Mouse (Mus musculus): Measurements from ENCODE around the gene Sh3bp4.

Gene Sh3bp4

DNA sequence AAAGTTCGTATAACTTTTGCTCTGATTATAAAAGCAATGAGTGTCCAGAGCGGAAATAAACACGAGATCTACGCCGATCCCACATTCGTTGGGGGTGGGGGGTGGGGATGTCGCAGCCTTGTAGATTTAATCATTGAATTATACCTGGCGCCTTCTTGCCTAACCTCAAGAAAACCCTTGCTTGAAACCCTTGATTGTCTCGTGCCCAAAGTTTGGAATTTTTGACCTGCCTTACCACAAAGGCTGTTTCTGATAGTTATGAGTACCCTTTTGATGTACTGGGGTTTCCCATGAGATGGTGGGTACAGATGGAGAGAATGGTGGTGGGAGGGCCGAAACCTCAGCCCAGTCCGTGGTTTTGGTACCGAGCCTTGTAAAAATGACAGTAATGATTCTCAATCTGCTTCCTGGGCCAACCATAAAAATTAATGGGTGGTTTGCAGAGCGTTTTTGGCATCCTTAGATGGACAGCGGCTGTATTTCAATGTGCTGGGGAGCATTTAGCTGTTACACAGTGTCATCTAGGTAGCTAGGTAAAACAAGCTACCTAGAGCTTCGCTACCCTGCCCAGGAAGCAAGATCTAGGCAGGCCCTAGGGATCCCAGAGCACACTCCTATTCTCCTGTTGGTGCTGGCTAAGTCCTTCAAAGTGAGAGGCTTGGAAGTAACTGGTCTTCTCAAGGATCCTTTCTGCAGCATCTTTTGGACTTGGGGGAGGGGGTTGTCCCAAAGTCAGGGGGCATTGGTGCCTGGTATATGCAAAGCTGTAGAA, 1.3 kb downstream of the Sh3bp4 start:
- DNase-seq, result no peak

DNA sequence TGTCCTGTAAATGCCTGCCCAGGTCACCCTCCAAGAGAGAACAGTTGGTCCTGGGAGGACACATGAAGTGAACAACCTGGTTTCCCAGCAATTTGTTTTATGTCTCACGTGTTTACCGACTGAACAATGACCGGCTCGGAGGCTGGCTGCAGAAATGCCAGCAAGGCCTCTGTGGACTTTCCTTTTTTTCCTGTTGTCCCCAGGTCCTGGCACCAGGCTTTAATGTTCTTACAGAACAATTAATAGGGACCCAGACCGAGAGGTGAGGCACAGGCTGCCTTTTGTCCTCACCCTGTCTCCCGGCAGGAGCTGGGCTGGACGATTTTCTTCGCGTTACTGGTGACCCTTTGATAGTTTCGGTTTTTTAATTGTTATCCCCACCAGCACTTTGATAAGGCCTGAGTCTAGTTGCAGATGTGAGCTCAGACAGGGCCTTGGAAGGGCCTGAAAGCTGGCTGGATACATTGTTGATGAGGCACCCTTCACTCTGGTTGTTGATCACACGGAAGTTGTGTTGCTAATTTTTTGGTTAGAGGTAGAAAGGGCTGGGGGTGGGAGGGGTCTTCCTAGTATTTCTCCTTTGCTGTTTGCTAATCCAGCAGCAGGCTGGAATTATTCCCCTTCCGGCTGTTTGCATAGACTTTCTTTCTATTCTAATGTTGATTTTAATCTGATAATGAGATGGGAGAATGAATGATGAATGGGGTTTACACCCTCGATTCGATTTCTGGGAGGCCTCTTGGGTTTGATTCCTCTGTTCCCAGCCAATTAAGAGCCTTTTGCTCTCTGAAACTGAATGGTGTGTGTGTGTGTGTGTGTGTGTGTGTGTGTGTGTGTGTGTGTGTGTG, 2.2 kb downstream of the Sh3bp4 start:
- DNase-seq, result no peak

DNA sequence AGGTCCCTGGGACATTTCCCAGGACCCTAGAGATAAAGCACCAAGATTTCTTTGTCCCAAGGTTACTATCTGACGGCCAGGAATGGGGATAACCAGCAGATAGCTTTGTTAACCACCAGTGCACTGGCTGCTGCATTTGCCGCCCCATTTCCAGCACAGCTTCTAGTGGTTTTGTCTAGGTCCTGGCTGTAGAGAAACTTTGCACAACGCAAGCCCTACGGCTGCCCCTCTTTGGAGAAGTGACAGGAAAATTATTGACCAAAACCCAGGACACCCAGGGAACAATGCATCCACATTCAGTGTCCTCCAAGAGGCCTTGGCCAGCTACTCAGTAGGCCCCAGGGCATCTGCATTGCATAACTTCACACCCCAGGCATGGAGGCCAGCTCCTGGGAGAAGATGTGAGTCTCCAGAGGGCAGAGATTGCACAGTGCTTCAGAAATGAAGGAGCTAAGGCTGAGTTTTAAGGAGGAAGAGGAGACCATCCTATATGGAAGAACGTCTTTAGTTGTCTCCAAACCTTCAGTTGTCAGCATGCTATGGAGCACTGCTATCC, 3.2 kb downstream of the Sh3bp4 start:
- no peak for DNase-seq

DNA sequence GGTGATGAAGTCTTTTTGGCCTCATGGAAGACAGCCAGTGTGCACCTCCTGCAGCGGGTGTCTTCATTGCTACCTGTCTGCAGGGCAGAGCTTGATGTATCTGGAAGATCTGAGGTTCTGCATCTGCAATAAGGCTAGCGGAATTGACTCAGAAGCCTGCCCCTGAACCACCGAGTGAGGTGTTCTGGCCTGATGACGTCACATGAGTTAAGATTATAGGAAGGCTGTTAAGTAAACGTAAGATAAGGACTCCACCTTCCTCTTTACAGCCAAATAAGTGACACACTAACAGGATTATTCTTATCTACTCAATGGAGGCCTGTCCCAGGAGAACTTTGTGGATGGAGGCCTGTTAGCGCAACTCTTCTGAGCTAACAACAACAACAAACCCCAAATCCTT, 4.5 kb downstream of the Sh3bp4 start:
- no peak for DNase-seq

DNA sequence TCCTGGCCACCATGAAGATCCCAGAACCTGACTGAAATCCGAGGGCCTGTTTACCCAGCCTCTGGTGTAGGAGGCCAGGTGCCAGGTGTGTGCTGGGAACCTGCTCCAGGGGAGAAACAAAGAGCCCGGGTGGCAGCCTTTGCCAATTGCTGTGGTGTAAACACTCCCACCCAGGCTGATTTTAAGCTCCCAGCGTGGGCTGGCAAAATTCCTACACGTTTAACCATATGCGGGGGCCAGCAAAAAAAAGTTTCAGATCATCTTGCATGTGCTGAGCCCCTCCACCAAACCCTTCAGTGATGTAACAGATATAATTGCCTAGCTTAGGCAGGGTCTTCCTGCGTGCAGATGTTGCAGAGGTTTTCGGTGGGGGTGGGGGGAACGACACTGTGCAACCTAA, 4.9 kb downstream of the Sh3bp4 start:
- DNase-seq, result no peak

DNA sequence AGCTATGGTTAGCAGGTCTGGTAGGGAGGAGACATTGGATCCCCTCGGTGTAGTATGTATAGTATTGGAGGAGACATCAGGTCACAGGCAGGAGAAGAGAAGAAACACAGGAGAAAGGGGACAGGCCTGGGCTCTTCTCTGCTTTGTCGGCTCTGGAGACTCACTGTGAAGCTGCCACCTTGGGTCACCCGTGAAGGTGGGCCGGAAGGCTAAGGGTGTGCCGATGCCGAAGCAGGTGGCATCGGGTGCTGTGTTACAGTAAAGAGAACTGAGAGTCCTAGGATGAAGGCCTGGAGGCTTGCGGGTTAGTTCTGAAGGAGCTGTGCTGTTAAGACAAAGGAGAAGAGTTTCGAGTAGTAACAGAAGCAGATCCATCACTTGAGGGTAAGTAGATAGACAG, 6.6 kb downstream of the Sh3bp4 start:
- DNase-seq, result peak; percentile 2

DNA sequence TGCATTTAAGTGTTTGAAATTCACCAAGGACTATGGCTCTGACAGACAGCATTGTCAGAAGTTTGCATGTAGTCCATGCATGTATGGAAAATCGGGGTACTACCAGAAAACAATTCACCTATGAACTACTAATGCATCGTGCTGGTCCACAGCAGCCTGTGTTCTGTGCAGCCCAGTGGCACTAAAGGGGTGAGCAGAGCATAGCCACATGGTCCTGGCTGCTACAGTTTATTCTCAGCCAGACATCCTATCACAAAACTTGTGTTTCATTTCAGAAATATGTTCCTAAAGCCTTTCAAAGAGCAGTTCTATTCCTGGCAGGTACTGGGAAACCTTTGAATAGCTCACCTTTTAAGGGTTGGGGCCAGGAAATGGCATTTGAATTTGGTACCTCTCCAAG, 8.0 kb downstream of the Sh3bp4 start:
- peak; percentile 1 for DNase-seq

DNA sequence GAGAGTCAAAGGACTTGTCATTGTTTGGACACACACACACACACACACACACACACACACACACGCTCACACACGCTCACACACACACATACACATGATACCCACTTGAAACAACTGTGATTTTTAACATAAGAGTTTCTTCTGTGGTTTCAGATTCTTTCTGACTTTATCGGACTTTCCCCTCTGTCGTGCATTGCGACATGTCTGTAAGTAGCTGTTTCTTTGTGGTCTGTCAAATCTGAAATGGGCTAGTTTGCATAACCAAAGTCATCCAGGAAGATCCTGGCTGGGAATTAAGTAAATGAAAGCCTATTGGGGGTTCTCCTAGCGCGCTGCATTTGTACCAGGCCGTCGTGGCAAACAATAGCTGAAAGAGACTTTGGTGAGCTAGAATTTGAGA, 8.5 kb downstream of the Sh3bp4 start:
- DNase-seq, result peak; percentile 3

DNA sequence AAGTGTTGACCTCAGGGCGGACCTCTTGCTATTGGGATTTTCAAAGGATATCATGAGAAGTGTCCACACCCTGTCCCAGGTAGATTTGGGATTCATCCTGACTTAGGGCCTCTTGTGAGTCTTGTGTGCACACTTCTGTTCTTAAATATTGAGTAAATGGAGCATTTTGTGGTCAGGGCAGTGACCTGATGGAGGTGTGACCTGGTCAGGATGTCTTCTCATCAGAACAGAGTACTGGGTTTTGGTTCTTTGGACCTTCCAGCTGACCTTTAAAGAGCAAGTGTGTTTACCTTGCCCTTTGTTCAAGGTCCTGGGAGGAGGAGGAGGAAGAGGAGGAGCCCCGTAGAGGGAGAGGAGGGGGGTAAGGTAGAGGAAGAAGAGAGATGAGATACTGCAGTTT, 9.0 kb downstream of the Sh3bp4 start:
- DNase-seq, result peak; percentile 2

DNA sequence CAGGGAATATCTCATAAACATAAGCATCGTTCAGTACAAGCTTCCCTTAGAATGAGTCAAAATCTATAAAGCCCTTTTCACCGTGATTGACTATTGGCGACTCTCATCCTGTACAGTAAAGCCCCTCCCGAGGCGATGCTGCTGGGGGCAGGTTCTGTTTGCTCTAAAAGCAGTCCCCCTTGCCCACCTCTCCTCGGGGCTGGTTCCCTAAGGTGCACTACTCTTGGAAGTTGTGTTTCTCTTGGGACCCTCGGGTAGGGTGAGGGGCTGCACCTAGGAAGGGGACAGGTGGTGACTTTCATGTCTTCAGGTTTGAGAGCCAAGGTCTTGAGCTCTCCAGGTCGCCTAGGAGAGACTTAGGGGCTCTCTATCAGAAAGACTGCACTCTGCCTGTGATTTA, 10.2 kb downstream of the Sh3bp4 start:
- no peak for DNase-seq

DNA sequence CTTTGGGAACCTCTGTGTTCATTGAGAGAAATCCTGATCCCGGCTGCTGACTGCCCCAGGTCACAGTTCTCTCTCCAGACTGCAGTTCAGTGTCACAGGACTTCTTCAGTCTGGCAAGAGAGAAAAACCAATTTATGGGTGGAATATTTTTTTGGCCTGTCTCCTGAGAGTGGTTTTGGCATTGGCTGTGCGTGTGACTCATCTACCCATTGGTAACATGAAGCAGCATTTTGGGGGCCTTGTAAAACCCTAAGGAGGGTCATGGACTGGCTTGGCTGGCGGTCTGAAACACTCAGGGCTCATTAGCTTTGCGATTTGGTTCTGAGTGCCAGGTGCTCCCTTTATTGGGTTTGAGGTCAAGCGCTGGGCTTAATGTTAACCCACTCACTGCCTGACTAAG, 10.6 kb downstream of the Sh3bp4 start:
- DNase-seq, result no peak

DNA sequence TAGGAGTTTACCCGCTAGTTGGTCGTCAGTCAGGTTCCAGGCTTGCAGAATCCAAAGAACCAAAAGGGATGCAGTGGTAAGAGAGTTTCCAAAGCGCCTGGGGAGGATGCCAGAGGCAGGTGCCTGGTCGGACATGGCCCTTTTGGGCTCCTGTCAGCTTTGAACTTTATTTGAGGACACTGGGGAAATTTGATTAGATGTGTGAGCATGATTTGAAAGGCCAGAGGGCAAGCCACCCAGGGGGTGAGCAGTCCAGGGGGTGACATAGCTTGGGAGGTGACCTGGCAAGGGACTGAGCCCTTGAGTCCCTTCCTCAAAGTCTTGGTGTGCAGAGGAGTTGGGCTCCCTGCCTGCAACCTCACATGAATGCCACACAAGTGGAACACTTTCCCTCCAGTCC, 11.2 kb downstream of the Sh3bp4 start:
- no peak for DNase-seq

DNA sequence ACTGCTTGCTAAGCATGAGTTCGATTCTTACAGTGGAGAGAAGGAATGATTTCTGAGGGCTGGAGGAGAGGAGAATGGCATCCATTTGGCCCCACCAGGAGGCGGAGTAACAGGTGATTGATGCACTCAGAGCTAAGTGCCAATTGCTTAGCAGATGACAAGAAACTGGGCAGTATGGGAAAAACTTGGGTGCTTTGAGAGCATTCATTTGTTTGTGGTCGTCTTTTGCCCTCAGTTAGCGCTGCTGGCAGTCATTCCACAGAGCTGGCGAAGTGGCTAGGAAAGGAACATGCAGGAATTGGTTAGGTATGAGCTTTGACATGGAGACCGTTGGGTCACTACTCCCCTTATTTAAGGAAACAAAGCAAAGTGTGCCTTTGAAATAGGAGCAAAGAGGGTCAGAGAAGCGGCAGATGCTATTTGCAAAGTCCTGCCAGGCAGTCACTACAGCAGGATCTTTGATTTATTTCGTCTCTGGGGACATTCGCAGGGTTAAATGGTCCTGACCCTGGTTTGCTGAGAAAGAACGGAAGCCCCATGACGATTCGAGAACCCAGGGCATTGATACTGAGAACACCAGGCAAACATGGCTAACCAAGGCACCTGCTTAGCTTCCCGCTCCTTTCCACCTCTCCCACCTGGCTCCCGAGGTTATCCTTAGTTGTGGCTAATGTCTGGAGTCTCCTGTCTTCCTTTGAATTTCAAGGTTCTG, 12.1 kb downstream of the Sh3bp4 start:
- DNase-seq, result no peak

DNA sequence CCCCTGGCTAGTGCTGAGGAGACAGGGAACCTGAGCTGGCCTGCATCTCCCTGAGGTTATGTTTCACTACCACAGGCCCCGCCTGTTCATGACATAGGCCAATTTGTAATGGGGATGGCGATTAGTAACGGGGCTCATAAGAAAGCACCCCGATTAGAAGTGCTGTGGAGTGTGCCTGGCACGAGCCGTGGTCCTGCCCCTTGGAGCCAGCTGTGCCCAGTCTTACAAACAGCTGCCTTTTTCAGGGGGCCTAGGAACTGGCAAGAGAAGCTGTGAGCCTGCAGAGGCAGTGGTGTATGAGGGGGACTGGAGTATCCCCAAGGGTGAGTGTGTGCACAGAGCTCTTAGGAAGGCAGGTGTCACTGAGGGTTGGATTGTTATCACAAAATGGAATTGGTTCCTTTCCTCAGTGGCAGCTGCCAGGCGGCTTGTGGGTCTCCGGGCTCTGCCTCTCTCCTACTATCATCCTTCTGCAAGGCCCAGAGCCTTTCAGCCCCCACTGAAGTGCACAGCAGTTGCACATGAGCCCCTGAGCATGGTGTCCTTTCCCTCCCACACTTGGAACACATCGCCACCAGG, 16.4 kb downstream of the Sh3bp4 start:
- DNase-seq, result peak; percentile 2

DNA sequence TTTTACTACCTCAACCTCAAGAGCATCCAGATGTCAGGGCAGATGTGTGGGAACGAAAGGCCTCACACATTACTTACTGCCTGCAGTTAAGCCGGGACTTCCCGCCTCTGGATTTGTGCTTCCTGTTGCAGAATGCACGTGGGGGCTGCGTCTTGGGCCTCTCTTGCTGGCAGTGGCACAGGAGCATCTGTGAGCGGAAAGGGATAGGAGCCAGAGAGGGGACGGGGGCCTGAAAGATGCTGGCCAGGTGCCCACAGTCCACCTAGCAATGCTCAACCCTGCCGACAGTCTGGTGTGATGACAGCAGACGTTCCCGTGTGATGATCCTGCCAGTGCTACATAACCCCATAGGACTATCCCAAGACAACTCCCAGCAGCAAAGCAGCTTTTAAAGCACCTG, 17.9 kb downstream of the Sh3bp4 start:
- DNase-seq, result no peak

DNA sequence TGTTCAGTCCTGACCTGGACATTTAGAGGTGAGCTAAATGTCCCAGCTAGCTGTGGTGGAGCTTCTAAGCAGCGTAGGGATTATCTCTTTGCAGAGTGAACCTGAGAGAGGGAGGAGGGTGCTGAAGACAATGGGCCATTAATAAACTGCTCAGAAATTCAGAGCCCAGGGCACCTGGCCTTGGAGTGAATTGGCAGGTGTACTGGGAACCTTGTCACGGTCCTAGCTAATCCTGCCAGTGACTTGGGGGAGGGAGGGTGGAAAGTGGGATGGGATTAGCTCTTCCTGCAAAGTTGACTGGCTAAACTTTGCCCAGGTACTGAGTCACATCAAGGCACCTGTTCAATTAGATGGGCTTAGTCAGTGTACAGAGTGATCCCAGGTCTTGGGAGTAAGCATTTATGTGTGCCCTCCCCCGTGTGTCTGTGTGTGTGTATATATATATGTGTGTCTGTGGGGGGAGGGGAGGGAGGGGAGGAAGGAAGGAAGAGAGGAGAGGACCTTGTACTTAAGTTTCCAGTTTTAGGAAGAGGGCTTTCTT, 18.6 kb downstream of the Sh3bp4 start:
- no peak for DNase-seq

DNA sequence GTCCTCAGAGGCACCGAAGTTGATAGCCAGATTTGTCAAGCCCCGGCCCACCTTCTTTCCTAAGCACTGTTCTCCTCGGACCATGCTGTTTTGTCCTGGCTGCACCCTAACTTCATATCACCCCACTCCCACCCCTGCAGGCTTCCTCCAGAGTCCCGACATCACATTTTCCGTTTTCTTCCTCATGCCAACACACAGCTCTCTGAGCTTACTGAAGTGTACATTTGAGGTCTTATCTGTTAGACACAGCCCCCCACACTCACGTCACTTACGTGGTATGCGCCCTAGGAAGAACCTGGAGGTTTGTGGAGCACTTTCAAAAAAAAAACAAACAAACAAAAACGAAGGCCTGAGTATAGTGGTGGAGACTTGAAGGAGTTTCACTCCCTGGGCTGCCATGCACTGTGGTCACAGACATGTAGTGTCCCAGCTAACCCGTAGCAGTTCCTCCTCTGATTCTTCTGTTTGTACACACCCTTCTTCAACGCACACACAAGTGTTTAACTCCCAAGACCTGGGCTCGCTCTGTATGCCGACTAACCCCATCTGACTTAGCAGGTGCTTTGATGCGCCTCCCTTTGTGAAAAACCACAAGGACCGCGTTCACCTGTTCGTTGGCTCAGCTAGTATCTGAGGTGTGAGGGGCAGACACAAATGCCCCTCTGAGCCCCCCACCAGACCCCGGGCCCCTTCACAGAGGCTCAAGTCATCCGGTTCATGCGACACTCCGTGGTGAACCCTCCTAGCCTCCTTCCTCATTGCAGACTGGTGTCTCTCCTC, 19.8 kb downstream of the Sh3bp4 start:
- no peak for DNase-seq

DNA sequence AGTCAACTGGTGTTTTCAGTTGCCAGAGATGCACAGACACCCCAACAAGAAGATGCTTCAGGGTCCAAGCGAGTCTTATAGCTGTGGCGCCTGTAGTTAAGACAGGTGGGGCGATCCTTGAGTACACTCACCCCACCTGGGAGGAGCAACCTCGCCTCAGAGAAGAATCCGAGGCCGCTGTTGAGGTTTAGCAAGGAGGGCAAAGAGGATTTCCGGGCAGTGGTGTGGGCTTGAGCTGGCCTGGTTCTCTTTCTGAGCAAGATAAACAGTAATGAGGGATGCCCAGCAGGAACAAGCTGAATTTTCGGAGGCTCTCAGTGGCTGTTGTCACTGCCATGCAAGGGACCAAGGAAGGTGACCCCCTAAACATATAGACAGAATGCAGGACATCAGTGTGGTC, 20.5 kb downstream of the Sh3bp4 start:
- DNase-seq, result no peak

DNA sequence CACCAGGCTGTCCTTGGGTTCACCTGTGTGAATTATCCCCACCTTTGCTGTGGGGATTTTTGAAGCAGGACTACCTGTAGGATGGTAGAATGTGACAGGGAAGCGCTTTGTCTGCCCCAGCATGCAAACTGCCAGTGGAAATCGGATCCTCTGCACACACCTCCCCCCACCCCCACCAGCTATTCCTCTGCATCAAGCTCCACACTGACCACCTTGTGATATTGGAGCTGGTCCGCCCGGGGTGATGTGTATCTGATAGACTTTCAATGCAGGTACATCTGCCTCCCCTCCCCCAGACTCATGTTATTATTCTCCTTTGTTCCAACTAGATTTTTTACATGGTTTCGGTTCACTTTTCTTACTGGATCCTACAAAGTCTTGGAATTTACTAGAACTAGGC, 21.8 kb downstream of the Sh3bp4 start:
- DNase-seq, result no peak

DNA sequence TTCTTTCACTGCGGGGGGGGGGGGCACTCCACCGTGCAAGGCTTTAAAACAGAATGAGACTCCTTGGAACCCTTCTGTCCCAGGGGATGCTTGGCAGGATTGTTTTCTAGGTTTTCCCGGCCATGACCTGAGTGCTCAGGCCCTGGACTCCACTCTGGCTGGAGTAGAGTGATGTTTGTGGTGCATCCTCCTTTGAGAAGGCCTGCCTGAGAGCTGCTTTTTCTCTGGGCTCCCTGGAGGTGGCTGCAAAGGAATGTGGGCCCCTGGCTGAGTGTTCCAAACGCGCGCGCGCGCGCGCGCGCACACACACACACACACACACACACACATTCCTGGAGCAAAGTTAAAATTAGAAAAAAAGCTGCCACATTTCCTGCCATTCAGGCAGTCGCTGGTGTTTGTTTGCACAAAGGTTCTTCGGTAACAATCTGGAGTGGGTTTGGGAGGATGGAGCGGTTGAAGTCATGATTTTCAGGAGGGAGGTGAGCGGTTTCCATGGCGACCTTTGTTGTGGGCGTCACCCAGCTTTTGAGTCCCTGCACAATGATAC, 22.3 kb downstream of the Sh3bp4 start:
- peak; percentile 72 for DNase-seq

DNA sequence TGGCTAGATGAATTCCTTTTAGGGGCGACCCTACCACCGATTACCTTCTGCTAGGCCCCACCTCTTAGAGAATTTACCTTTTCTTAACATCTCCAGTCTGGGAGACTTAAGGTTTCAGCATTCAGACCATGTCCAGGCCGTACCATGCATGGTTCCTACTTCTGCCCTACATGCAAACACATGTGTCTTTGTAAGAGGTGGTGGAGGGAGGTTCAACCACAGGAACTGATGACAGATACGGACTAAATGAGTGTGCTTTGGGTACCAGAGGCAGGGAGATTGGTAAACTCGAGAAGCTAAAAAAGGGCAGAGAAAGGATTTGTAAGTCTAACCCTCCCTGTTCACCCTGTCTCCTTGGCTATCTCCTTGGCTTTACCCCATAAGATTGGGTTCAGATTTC, 23.5 kb downstream of the Sh3bp4 start:
- no peak for DNase-seq

DNA sequence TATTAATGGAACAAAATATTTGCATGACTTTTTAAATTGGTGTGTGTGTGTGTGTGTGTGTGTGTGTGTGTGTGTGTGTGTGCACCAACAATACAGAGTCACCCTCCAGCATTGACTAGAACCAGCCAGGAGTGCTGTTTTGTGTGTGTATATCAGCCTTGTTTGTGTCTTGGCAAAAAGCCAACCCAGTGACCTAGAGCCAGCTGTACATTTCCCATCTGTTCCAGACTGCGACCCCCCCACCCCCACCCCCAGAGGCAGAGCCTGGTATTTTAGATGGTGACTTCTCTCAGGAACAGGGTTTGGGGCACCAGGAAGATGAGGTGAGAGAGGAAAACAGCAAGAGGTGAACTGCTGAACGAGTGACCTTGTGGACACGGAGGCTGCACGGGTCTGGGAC, 24.2 kb downstream of the Sh3bp4 start:
- no peak for DNase-seq

All from right cerebral cortex, postnatal 25 days (tissue).